Mouse (Mus musculus) G1E-ER4 (cell line): ENCODE measurements around the gene Syngr2. TPM values are rescaled to one million over a fixed set of nuclear protein-coding genes. Genes with fewer than 3 reads are reported as not detected.
A peak's percentile ranks its signal among the peaks of the same experiment; 100 is the strongest.

ENCODE experiments used
- GATA1 ChIP-seq: IDR thresholded peaks from one replicate; pipeline ENCODE4 v1.8.0; 2012; ENCODE audit warnings: low read length, inconsistent platforms
- polyA plus RNA-seq: library from polyadenylated mRNA; stranded (reverse); fragments of >175 nt; gene quantifications from 2 replicates; pipeline ENCODE4 v1.2.3, GENCODE M21; 2012

The Syngr2 gene
- polyA plus RNA-seq, 1 experiment, result 191 TPM

GRCm38 (mm10) chr11:117822728-117823241 lies 13.3 kb downstream of the Syngr2 start:
- no peak for TF ChIP-seq GATA1

GRCm38 (mm10) chr11:117823411-117823810 lies 13.9 kb downstream of the Syngr2 start:
- no peak for TF ChIP-seq GATA1

GRCm38 (mm10) chr11:117824060-117824969 lies 14.8 kb downstream of the Syngr2 start:
- no peak for TF ChIP-seq GATA1

GRCm38 (mm10) chr11:117825333-117826101 lies 16.0 kb downstream of the Syngr2 start, which contains the start of the genes Afmid and Tk1:
Afmid (plus strand) TSS chr11:117825924.
Tk1 (minus strand) TSS chr11:117826092.
- no peak for TF ChIP-seq GATA1

- no peak for TF ChIP-seq GATA1
These were observed 16.7 kb downstream of the Syngr2 start for GRCm38 (mm10) chr11:117826164-117826563.

- TF ChIP-seq GATA1, result no peak
These were observed 17.4 kb downstream of the Syngr2 start for GRCm38 (mm10) chr11:117826916-117827315.

- TF ChIP-seq GATA1, result no peak
These were observed 17.9 kb downstream of the Syngr2 start for GRCm38 (mm10) chr11:117827386-117827785.

GRCm38 (mm10) chr11:117828149-117828887 lies 18.9 kb downstream of the Syngr2 start:
- no peak for TF ChIP-seq GATA1

GRCm38 (mm10) chr11:117828888-117829604 lies 19.6 kb downstream of the Syngr2 start:
- TF ChIP-seq GATA1, result peak; percentile 52

GRCm38 (mm10) chr11:117829671-117830215 lies 20.3 kb downstream of the Syngr2 start:
- TF ChIP-seq GATA1, result no peak

GRCm38 (mm10) chr11:117830401-117830800 lies 20.9 kb downstream of the Syngr2 start:
- no peak for TF ChIP-seq GATA1

GRCm38 (mm10) chr11:117832086-117832969 lies 22.9 kb downstream of the Syngr2 start:
- TF ChIP-seq GATA1, result peak; percentile 9

GRCm38 (mm10) chr11:117834086-117834485 lies 24.6 kb downstream of the Syngr2 start:
- no peak for TF ChIP-seq GATA1
